Comparison of ENCODE assay signal across 30 mouse cellular contexts in the genomic region with DNA sequence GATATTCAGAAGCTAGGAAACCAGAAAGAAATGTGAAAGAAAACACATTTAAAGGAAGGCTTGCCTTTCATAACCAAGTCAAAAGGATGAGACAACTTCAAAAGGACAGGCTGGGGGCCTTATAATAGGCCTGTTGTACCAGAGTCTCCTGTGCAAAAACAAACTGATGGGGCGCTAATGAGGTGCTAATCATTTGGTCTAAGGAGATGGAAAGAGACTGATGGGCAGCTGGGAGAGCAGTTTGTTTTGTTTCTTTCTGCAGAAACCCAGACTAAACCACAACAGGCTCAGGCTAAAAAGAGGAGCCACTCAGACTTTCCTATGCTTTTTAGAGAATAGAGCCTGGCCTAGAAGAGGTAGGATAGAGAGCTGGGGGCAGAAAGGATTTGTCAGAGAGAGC.
DNase-seq lines count a peak whose midpoint lies in the region; ATAC-seq and TF ChIP-seq lines count a peak whose summit lies in the region.
"Had no signal": no experiment of that assay in that cellular context is flagged by ENCODE, and none has a peak within 500 bp of the region (broad histone marks: within the 10 kb centered on the region; RNA-seq: fewer than 3 reads in every experiment).

No protein-coding gene starts in this region.

- H3K9ac ChIP-seq in forebrain, embryonic 15.5 days (replicated peaks), result no peak overlapping the region
- H3K9ac ChIP-seq: embryonic facial prominence, embryonic 12.5 days; heart, embryonic 12.5 days; intestine, embryonic 15.5 days; limb, embryonic 15.5 days; liver, embryonic 13.5 days; lung, embryonic 15.5 days; midbrain, embryonic 13.5 days; stomach, embryonic 15.5 days had no signal

- no peak overlapping the region for H3K4me3 ChIP-seq in layer of hippocampus, adult 2 months
- no peak overlapping the region for H3K4me3 ChIP-seq in forebrain, embryonic 15.5 days
- H3K4me3 ChIP-seq: embryonic facial prominence, embryonic 12.5 days; heart, adult 2 months; heart, embryonic 12.5 days; hindbrain, embryonic 10.5 days; intestine, embryonic 15.5 days; limb, embryonic 10.5 days; limb, embryonic 15.5 days; liver, embryonic 13.5 days; lung, embryonic 15.5 days; midbrain, embryonic 13.5 days; stomach, embryonic 15.5 days had no signal

- H3K27ac ChIP-seq in layer of hippocampus, adult 2 months, result no peak overlapping the region
- H3K27ac ChIP-seq in forebrain, embryonic 15.5 days (replicated peaks), result 0 out of 2 replicates have a peak overlapping the region, but pooled peaks have one; percentile 37
- H3K27ac ChIP-seq: embryonic facial prominence, embryonic 12.5 days; heart, adult 2 months; hindbrain, embryonic 10.5 days; intestine, embryonic 15.5 days; kidney, postnatal 0 days; limb, embryonic 10.5 days; limb, embryonic 15.5 days; liver, embryonic 13.5 days; lung, embryonic 15.5 days; macrophage; midbrain, embryonic 13.5 days; stomach, embryonic 15.5 days had no signal

- no peak for ATAC-seq in forebrain, embryonic 15.5 days (replicated peaks)
- ATAC-seq: hindbrain, embryonic 16.5 days; intestine, embryonic 15.5 days; midbrain, embryonic 13.5 days; Patski had no signal

- 15% methylated on average over 1 of the region's 1 CpGs for WGBS in forebrain, embryonic 15.5 days

- peaks cover 10% of the 10 kb centered on the region for H3K4me1 ChIP-seq in forebrain, embryonic 15.5 days
- H3K4me1 ChIP-seq: embryonic facial prominence, embryonic 12.5 days; heart, embryonic 12.5 days; hindbrain, embryonic 10.5 days; intestine, embryonic 15.5 days; limb, embryonic 15.5 days; liver, embryonic 13.5 days; stomach, embryonic 15.5 days had no signal

- H3K36me3 ChIP-seq in forebrain, embryonic 15.5 days, result no peaks in the 10 kb centered on the region
- H3K36me3 ChIP-seq: embryonic facial prominence, embryonic 12.5 days; G1E; heart, embryonic 12.5 days; hindbrain, embryonic 10.5 days; intestine, embryonic 15.5 days; limb, embryonic 10.5 days; limb, embryonic 15.5 days; liver, embryonic 13.5 days; lung, embryonic 15.5 days; midbrain, embryonic 13.5 days; stomach, embryonic 15.5 days had no signal

- H3K4me2 ChIP-seq in forebrain, embryonic 15.5 days (replicated peaks), result no peak overlapping the region
- H3K4me2 ChIP-seq: embryonic facial prominence, embryonic 12.5 days; heart, embryonic 12.5 days; intestine, embryonic 15.5 days; limb, embryonic 15.5 days; liver, embryonic 13.5 days; lung, embryonic 15.5 days; midbrain, embryonic 13.5 days; stomach, embryonic 15.5 days had no signal

- peak; percentile 4 for DNase-seq in embryo, embryonic 11 days
- no peak for DNase-seq in embryo, embryonic 9.5 days (ENCODE audit: extremely low spot score)
- DNase-seq in layer of hippocampus, adult 2 months (ENCODE audit: low spot score in 2 of 2), result no peak
- no peak for DNase-seq in layer of hippocampus, postnatal 14 days (ENCODE audit: low spot score in 2 of 2)
- peak; percentile 18 for DNase-seq in ES-CJ7 (ENCODE audit: low read depth, low spot score)
- DNase-seq in urinary bladder, postnatal 14 days (ENCODE audit: low spot score), result no peak
- DNase-seq: adrenal gland, postnatal 25 days; cerebellum, adult 2 months; cerebellum, postnatal 14 days; heart, adult 2 months; kidney, adult 8-10 months; kidney, postnatal 4 days; liver, embryonic 13.5 days; right cerebral cortex, postnatal 25 days had no signal

- no peaks in the 10 kb centered on the region for H3K9me3 ChIP-seq in forebrain, embryonic 15.5 days
- H3K9me3 ChIP-seq: embryonic facial prominence, embryonic 12.5 days; heart, embryonic 12.5 days; hindbrain, embryonic 10.5 days; intestine, embryonic 15.5 days; limb, embryonic 10.5 days; limb, embryonic 15.5 days; liver, embryonic 13.5 days; lung, embryonic 15.5 days; midbrain, embryonic 13.5 days; stomach, embryonic 15.5 days had no signal

- no peaks in the 10 kb centered on the region for H3K27me3 ChIP-seq in forebrain, embryonic 15.5 days
- H3K27me3 ChIP-seq: CH12.LX; embryonic facial prominence, embryonic 12.5 days; heart, embryonic 12.5 days; intestine, embryonic 15.5 days; limb, embryonic 15.5 days; liver, embryonic 13.5 days; lung, embryonic 15.5 days; midbrain, embryonic 13.5 days; Patski; stomach, embryonic 15.5 days had no signal

- TF ChIP-seq CTCF in layer of hippocampus, adult 2 months (conservative IDR thresholded peaks at IDR 0.05), result 0 out of 2 replicates have a peak, but pooled peaks have one; percentile 10

Comparison
In these comparisons a context has a peak if more than half of its experiments do, and no peak if none do; other contexts are left out.
1. DNase-seq: peak in embryo, embryonic 11 days (single experiment) and ES-CJ7 (single experiment); none in embryo, embryonic 9.5 days (single experiment), layer of hippocampus, adult 2 months (0 of 2), layer of hippocampus, postnatal 14 days (0 of 2) and urinary bladder, postnatal 14 days (single experiment).